Mouse (Mus musculus) G1E (cell line): Measurements from ENCODE around the gene Olfr228.
"Not testable (repeated sequence)": the region's sequence is repeated elsewhere in the genome, so short reads cannot be mapped to it uniquely, and the experiment has no call there.

Source experiments
- CTCF ChIP-seq: IDR thresholded peaks from 2 replicates; pipeline ENCODE4 v1.5.1; 2012; ENCODE audit warnings: low read depth, low read length, inconsistent platforms, mixed read lengths
- GATA1 ChIP-seq: IDR thresholded peaks from 2 replicates; pipeline ENCODE4 v1.6.1; 2012; ENCODE audit warnings: borderline replicate concordance, low read length, inconsistent platforms, mixed read lengths
- POLR2AphosphoS5 ChIP-seq: IDR thresholded peaks from 2 replicates; pipeline ENCODE4 v1.6.1; 2012; ENCODE audit warnings: low read depth, low read length, inconsistent platforms; ENCODE audit not compliant: insufficient replicate concordance
- TAL1 ChIP-seq: conservative IDR thresholded peaks from 2 replicates; pipeline ENCODE4 v1.6.1; 2012; ENCODE audit warnings: low read depth, low read length, inconsistent platforms, mixed read lengths

DNA sequence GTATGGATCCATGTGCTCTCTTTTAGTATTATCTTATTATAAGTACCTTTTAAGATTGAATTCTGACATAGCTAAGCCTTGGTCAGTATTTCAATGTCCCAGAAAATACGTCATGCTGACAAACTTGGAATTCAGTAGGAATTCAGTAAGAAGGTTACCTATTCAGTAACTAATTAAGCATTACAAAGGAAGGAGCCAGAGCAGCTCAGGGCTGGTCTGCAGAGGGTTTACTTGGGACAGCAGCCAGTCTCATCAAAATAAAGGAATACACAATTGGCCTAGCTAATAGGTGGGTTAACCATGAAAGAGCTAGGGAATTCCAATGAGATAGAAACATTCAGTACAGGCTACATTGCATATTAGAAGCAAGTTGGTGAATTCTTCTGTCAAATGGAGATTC is 45.1 kb downstream of the Olfr228 start:
- not testable (repeated sequence) for TF ChIP-seq CTCF, TAL1, GATA1, POLR2AphosphoS5
